Mouse (Mus musculus) 3T3-L1 (cell line): Measurements from ENCODE around the gene Cabin1.

ENCODE experiments used
- DNase-seq: peaks from one replicate; pipeline ENCODE4 v3.0.0-alpha.2; 2015; ENCODE audit warnings: low read depth, low spot score

Gene Cabin1

DNA sequence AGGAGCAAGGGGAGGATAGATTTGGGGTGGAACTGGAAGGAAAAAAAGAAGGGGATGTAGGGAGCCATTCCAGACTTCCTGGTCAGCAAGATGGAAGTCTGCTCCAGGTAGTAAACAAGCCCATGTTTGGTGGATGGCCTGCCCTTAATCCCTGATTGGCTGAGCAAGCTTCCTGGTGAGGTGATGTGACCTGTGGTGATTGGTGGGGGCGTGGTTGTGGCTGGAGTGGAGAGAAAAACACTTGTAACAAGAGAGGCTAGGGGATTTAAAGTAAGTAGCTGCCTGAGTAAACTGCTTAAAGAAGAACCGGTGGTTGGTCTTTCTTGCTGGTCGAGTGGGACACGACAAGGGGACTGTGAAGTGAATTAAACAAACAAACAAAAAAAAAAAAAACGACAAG is 3.6 kb upstream of the Cabin1 start:
- DNase-seq = peak; percentile 20

- DNase-seq = no peak
These were observed 2.7 kb upstream of the Cabin1 start for GRCm38 (mm10) chr10:75766856-75767255.

DNA sequence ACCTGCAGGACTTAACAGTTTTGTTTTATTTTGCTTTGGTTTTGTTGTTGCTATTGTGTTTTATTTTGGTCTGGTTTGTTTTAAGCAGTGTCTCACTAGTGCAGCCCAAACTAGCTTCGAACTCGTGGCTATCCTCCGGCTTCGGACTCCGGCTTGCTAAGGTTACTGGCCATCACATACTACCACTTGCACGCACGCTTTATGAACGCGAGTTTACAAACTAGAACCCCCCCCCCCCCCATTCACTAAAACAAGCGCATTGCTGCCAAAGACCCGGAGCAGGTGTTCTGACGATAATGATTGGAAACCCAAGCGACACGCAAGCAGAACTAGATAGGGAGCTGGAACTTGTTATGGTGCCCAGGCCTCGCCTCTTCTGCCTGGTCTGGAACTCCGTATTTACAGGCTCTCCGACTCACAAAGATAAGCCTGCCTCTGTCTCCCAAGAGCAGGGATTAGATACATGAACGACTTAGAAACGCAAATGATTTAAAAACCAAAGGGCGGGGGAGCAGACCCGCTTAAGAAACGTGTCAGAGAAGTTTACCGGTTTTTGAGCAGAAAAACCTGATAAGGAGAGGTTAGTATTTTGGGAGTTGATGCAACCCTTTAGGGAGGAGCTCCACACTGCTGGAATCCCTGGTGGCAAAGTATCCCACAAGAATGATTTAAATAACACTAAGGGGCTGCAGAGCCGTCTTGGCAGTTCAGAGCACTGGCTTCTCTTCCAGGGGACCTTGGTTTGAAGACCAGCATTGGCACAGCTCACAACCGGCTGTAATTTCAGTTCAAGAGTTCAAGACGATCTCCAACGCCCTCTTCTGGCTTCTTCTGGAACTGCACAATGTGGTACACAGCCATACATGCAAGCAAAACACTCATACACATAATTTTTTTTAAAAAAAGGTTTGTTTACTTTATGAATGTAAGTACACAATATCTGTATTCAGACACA is 655 bp upstream of the Cabin1 start:
- peak; percentile 90 for DNase-seq

- DNase-seq = no peak
These were observed 1.7 kb downstream of the Cabin1 start for GRCm38 (mm10) chr10:75762413-75762812.

GRCm38 (mm10) chr10:75760311-75760710 is 3.8 kb downstream of the Cabin1 start:
- DNase-seq = peak; percentile 38

GRCm38 (mm10) chr10:75756719-75757118 is 7.4 kb downstream of the Cabin1 start:
- no peak for DNase-seq

- peak; percentile 89 for DNase-seq
These were observed 20.1 kb downstream of the Cabin1 start for GRCm38 (mm10) chr10:75744017-75744416.

DNA sequence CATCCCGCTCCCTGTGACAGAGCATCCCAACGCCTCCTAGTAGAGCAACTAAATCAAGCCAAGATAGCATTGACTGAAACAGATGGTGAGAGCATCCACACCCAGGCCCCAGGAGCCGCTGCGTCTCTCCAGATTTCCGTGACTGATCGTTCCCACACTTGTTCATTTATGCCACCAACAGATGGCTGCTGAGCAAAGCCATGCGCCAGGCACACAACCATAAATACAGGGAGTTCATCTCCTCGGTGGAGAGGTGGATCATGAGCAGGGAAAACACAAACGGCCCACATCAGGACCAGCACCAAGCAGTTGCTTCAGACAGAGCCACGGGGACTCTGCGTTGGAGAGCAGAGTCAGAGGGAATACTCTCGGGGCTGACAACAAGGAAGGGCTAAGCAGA is 20.8 kb downstream of the Cabin1 start:
- DNase-seq = no peak

DNA sequence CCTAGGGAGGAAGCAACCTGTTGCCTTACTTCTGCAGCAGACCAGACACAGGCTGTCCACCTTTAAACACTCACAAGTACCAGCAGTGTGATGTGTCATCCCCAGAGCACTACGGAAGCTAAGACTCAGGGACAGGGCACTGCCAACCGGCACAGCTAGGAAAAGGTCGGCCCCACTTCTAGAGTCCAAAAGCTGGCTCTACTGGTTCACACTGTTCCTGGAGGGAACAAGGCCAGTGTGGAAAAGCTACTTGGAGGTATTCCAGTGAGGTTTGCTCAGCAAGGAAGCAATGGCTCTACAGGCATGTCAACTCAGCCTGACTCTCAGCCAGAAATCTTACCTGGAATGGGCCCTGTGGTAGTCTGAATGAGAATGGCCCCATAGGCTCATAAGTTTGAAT is 23.3 kb downstream of the Cabin1 start:
- DNase-seq = no peak

GRCm38 (mm10) chr10:75725449-75725848 is 38.7 kb downstream of the Cabin1 start:
- DNase-seq = no peak

- no peak for DNase-seq
These were observed 43.9 kb downstream of the Cabin1 start for GRCm38 (mm10) chr10:75720215-75720614.

DNA sequence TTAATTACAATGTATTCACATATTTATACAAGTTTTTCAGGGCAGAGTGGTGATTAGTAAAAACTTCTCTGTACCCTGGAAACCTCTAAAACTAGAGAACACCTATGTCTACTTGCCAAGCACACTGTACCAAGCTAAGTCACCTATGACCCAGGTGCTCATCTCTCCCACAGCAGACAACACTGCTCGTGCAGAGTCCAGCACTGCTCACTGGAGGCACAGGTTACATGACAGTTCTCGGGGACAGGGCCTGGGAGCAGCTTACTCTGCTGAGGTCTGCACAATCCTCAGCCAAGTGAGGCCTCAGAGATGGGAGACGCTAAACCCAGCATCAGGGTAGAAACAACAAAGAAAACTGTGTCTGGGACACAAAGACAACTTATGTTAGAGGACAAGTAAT is 49.3 kb downstream of the Cabin1 start:
- no peak for DNase-seq

- no peak for DNase-seq
These were observed 51.1 kb downstream of the Cabin1 start for GRCm38 (mm10) chr10:75713026-75713425.

- no peak for DNase-seq
These were observed 53.9 kb downstream of the Cabin1 start for GRCm38 (mm10) chr10:75710210-75710609.

- DNase-seq = no peak
These were observed 54.9 kb downstream of the Cabin1 start for GRCm38 (mm10) chr10:75709261-75709660.

DNA sequence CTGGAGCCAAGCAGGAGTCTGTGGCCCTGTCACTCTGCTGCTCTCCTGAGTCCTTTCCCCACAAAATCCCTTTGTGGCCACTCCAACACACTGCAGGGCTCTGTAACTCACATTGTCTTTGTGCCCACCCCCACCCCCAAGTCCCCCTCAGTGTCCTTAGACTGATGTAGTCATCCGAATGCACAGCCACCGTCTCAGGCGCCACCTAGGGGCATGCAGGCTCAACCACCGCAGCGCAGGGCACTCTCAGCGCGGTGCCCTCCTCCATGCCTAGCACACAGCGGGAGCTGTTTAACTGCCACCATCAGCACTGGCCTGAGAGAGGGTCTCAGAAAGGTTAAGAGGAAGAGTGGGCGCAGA is 55.5 kb downstream of the Cabin1 start:
- no peak for DNase-seq

DNA sequence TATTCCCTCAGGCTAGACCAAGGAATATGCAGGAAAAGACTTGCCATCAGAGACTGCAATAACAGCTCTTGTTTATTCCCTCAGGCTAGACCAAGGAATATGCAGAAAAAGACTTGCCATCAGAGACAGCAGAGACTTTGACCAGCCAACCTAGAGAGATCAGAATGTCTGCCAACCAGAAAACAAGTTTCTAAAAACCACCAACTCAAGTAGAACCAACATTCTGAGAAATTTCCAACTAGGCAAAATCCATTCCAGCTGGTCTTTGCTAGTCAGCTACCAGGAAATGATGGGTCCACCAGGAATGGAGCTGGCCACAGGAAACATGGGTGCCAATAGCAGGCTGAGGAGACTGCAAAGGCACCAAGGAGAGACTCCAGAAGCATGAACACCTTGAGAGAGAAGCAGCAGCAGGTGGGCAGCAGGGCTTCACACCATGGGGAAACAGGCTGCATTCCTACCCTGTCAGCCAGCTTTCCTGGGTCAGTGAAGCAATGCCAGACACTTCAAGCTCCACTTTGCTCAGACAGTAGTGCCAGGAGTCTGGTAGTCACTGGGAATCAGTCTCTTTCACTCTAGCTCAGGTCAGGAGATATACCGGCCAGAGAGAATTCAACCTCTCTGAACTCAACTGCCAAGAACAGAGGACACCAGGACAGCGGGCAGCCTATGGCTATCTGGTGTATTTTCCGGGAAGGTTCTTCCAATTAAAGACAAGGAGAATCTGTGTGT is 56.1 kb downstream of the Cabin1 start:
- DNase-seq = no peak

DNA sequence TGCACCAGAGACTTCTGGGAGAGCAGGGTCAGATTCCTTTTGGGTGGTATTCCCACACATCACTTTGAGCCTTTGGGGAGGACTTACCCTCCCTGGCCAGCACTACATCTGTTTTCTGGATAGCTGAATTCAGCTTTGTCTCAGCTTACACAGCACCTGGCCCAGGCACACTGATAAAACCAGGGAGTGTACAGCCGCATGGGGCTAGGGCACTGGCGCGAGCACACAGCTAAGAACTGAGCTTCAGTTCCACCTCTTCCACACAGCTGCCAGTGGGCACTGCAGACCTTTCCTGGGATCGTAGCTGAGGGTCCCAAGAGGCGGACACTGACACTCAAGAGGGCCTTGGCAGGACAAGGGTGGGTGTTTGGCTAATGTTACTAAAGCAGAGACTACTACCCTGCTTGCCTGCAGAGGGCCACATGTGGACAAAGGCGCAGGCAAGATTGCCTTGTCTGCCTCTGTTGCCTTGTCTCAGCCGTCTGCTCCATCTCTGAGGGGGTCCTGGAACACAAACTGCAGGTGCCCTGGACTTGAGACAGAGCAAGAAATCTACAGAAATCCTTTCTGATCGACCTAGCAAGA is 57.4 kb downstream of the Cabin1 start:
- no peak for DNase-seq

DNA sequence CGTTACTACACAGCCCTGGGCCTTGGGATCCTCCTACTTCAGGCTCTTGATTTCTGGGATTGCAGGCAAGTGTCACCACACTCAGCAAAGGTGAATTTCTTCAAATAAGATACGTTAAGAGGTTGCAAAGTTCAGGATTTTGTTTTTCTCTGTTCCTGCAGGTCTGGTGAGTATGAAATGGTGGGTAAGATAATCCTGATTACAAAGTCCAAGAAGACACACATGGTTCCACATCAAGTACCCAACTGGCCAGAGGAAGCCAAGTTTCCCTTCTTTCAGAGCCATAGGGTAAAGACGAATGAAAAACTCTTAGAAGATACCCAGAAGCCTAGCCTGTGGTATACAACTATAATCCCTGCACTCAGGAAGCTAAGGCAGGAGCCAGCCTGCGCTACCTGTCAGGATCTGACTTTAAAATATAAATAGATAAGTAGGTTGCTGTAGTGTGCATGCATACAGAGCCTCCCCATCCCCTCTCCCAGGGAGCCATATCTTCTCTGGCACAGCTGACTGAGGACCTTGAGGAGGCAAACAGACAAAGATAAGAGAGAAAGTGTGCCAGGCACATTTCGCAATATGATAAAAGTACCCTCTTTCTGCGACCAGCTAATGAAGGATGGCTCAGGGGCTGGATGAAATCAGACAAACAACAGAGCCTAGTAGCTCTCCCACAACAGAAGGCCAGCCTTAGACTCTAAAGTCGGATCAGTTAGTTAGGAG is 58.3 kb downstream of the Cabin1 start:
- no peak for DNase-seq

- peak; percentile 98 for DNase-seq
These were observed 59.6 kb downstream of the Cabin1 start for GRCm38 (mm10) chr10:75704212-75705185.

DNA sequence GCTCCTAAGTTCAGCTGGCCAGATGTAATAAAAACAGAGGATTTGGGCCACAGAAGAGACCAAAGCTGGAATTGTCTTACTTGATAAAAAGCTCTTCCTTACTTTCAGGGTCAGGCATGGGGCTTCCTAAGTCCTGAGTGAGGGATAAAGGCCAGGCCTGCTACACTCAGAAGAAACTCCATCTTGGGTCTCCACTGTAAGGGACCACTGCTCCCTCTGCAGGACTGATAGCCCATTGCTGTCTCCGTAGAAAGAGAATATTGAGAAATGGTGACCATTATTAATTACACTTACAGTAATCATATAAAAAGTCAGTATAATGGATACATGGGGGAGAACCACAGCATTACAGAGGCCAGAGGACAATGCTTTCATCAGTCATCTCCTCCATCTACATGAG is 60.6 kb downstream of the Cabin1 start:
- peak; percentile 19 for DNase-seq
